Mouse (Mus musculus): ENCODE results near the gene Krtap7-1.

Gene Krtap7-1

GRCm38 (mm10) chr16:89508223-89508622, at the start of gene Krtap7-1:
Krtap7-1 (minus strand) TSS chr16:89508323.
- DNase-seq (ENCODE audit: extremely low spot score), result no peak

GRCm38 (mm10) chr16:89550298-89550697, 42.2 kb upstream of the Krtap7-1 start:
- no peak for DNase-seq (ENCODE audit: extremely low spot score)

GRCm38 (mm10) chr16:89538031-89538484, 29.9 kb upstream of the Krtap7-1 start:
- no peak for DNase-seq (ENCODE audit: extremely low spot score)

GRCm38 (mm10) chr16:89537349-89537748, 29.2 kb upstream of the Krtap7-1 start:
- no peak for DNase-seq (ENCODE audit: extremely low spot score)

GRCm38 (mm10) chr16:89530547-89530946, 22.4 kb upstream of the Krtap7-1 start:
- no peak for DNase-seq (ENCODE audit: extremely low spot score)

- no peak for DNase-seq (ENCODE audit: extremely low spot score)
Measured at GRCm38 (mm10) chr16:89529846-89530245, 21.7 kb upstream of the Krtap7-1 start.

- DNase-seq (ENCODE audit: extremely low spot score), result no peak
Measured at GRCm38 (mm10) chr16:89528380-89528779, 20.3 kb upstream of the Krtap7-1 start.

- no peak for DNase-seq (ENCODE audit: extremely low spot score)
Measured at GRCm38 (mm10) chr16:89520996-89521395, 12.9 kb upstream of the Krtap7-1 start.

- no peak for DNase-seq (ENCODE audit: extremely low spot score)
Measured at GRCm38 (mm10) chr16:89520555-89520954, 12.4 kb upstream of the Krtap7-1 start.

- no peak for DNase-seq (ENCODE audit: extremely low spot score)
Measured at GRCm38 (mm10) chr16:89520091-89520490, 12.0 kb upstream of the Krtap7-1 start.

GRCm38 (mm10) chr16:89517635-89518034, 9.5 kb upstream of the Krtap7-1 start:
- peak; percentile 25 for DNase-seq (ENCODE audit: extremely low spot score)

GRCm38 (mm10) chr16:89513431-89513830, 5.3 kb upstream of the Krtap7-1 start:
- DNase-seq (ENCODE audit: extremely low spot score), result no peak

GRCm38 (mm10) chr16:89503571-89503970, 4.6 kb downstream of the Krtap7-1 start:
- no peak for DNase-seq (ENCODE audit: extremely low spot score)

GRCm38 (mm10) chr16:89501870-89502269, 6.3 kb downstream of the Krtap7-1 start:
- DNase-seq (ENCODE audit: extremely low spot score), result no peak

GRCm38 (mm10) chr16:89497002-89497401, 11.1 kb downstream of the Krtap7-1 start:
- DNase-seq (ENCODE audit: extremely low spot score), result no peak

GRCm38 (mm10) chr16:89495394-89496153, 12.5 kb downstream of the Krtap7-1 start:
- no peak for DNase-seq (ENCODE audit: extremely low spot score)

GRCm38 (mm10) chr16:89487852-89488251, 20.3 kb downstream of the Krtap7-1 start, which contains the start of gene Krtap8-1:
Krtap8-1 (minus strand) TSS chr16:89487952.
- no peak for DNase-seq (ENCODE audit: extremely low spot score)

- DNase-seq (ENCODE audit: extremely low spot score), result no peak
Measured at GRCm38 (mm10) chr16:89477679-89478314, 30.3 kb downstream of the Krtap7-1 start.

- DNase-seq (ENCODE audit: extremely low spot score), result no peak
Measured at GRCm38 (mm10) chr16:89461189-89461588, 46.9 kb downstream of the Krtap7-1 start.

Data from embryo, embryonic 9.5 days (tissue).